Mouse (Mus musculus): ENCODE results near the gene Rhof.

GRCm38 (mm10) chr5:123141555-123142160 lies 9.2 kb upstream of the Rhof start:
- TF ChIP-seq CTCF (IDR thresholded peaks at IDR 0.05; ENCODE audit: low read depth) (no peak), EP300 (IDR thresholded peaks at IDR 0.05; ENCODE audit: low read depth) (no peak)
